Mouse (Mus musculus): ENCODE measurements around the gene Ltbp3.

- TF ChIP-seq TAL1 (conservative IDR thresholded peaks at IDR 0.05; ENCODE audit: low read depth, low read length), result no peak
- no peak for TF ChIP-seq CTCF (IDR thresholded peaks at IDR 0.05; ENCODE audit: low read depth, low read length)
These were observed 17.8 kb upstream of the Ltbp3 start for GRCm38 (mm10) chr19:5722848-5723425.
